Mouse (Mus musculus): ENCODE measurements around the gene Smgc.
"Not testable (repeated sequence)": the region's sequence is repeated elsewhere in the genome, so short reads cannot be mapped to it uniquely, and the experiment has no call there.

Smgc gene

DNA sequence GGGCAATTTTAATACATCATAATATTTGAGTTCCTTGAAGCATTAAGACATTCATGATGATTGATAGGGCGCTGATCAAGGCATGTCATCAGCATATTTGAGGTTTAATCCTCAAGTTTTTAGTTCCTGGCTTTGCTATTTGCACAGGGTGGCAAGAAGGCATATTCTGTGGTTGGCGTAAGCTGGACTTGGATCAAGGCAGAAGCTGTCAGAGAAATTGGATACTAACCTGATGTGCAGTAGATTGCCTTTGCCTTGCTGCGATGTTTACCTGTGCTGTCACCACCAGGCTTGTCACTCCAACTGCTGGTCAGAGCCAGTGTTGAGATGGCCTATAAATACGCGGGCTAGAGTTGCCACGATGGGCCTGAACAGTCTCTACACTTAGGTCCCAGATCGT lies at the start of gene Smgc:
TSS of gene Smgc (plus strand) at position 301 of the 400 bp plus-strand sequence.
- no peak for DNase-seq (ENCODE audit: extremely low spot score, low read depth, low spot score)

DNA sequence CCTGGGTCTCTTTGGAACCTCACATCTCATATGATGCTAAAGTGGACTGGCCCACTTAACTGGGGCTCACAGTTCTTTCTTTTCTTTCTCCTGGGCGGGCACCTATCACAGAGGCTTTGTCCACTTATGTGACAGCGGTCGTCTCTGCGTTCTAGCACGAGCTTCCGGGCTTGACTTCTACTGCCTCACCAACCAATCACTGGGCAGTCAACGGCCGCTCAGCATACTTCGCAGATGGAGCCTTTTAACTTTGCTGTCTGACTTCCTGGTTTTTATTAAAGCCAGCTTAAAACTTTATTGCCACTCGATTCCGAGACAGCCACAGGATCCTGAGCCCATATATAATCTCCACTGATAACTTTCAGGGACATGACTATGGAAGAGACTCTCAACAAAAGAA lies 49.7 kb upstream of the Smgc start:
- no peak for DNase-seq (ENCODE audit: extremely low spot score, low read depth, low spot score)

DNA sequence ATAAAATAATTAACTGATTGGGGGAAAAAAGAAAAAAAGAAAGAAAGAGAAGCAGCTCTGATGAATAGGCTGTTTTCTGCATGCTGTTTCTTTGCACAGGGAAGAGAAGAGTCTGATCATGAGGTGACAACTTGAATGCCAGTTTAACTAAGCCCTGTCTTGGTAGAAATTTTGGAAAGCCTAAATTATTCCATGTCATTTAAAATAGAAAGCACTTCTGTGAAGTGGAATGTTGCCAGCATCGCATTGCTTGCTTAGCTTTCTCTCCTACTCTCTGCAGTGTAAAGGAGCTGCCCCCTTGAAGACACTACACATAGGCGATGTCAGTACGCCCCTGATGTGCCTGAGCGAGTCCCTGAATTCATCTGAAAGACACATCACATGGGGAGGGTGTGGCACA lies 31.6 kb upstream of the Smgc start:
- DNase-seq (ENCODE audit: extremely low spot score, low read depth, low spot score): no peak

- DNase-seq (ENCODE audit: extremely low spot score, low read depth, low spot score): no peak
These were observed 2.7 kb upstream of the Smgc start for GRCm38 (mm10) chr15:91835319-91835718.

GRCm38 (mm10) chr15:91864130-91864529 lies 26.1 kb downstream of the Smgc start:
- not testable (repeated sequence) for DNase-seq (ENCODE audit: extremely low spot score, low read depth, low spot score)

DNA sequence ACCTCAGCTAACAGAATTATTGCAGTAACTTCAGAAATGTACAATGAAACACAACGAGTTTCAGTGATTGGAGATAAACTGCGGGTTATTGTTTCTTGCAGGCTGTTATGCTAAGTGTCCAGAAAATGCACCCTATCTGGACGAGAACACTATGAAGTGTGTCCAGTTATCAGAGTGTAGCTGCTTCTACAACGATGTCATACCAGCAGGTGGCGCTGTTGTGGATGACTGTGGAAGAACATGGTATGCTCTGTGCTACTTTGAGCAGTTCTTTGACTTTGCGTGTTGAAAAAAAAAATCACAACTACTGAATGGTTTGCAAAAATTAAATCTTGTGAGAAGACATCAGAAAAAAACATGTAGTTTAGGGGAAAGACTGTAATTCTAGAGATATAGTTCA lies 62.2 kb downstream of the Smgc start:
- no peak for DNase-seq (ENCODE audit: extremely low spot score, low read depth, low spot score)

GRCm38 (mm10) chr15:91907046-91907445 lies 69.0 kb downstream of the Smgc start:
- DNase-seq (ENCODE audit: extremely low spot score, low read depth, low spot score): not testable (repeated sequence)
